Mouse (Mus musculus): ENCODE results near the gene Gm11084. TPM values are rescaled to one million over a fixed set of nuclear protein-coding genes. Genes with fewer than 3 reads are reported as not detected.

The Gm11084 gene
- total RNA-seq, 4 experiments from 2014 or later, result not detected

DNA sequence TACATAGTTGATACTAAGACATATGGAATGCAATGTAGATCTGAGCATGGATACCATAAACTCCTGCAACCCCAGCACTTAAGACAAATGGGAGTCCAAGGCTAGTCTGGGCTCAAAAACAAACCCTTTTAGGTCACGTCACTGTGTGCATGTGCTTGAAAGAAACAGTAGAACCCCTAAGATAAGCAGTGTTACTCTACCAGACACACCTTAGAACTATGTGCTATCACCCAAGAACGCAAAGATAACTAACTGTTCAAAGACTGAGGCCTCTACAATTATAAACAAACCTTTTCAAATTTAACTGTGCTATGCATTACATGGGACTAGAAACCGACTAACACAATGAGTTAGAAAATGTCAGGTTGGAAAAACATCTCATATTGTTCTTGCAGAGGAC lies 33.5 kb downstream of the Gm11084 start:
- no peak for DNase-seq (ENCODE audit: low spot score in 2 of 2)

DNA sequence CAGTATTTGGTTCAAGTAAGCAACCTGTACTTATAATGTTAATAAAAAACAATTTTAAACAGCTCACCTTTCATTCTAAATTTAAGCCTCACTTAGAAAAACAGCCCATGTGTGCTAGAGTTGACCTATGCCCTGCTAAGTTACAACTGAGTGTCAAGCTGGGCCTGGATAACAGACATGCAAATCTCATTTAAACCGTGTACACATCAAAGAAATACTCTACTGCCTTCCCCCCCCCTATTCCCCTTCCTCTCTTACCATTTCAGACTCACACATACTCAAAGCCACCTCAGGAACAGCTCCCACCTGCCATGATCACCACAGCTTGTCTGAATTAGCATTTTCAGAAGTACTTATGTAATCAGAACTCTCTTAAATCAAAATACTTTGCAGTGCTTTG lies 50.6 kb downstream of the Gm11084 start:
- no peak for DNase-seq (ENCODE audit: low spot score in 2 of 2)

DNA sequence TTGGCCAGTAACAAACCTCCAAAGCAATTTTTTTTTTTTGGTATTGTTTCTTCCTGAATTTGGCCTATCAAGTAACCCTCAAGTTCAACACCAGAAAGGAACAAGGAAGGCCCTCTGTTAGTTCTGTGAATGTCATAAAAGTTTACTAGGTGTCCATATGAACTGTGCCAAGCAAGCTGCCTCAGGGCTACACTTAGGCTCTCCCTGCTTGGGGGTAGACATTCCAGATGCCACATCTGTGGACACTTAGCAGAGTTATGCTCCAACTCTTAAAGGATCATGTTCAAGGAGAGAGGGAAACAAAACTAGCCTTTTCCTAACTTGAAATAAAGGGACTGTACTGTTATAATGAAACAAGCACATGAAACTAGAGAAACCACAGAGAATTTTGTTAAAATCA lies 54.3 kb downstream of the Gm11084 start:
- DNase-seq (ENCODE audit: low spot score in 2 of 2), result no peak

DNA sequence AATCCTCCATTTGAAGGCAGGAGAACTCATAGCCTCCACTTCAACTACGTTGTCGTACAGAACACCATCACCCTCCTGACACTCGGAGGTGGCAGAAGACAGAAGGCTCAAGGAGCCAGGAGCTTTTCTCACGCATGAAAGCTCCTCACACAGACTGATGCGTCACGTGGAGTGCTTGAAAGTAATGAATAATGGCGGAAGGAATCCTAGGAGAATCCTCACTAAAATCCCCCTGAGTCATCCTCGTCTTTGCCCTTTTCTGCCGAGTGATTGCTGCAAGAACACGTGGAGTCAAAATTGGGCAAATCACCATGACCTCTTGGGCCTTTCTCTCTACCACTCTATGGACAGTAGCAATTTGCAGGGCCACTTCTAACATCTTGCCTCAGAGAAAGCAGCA lies 61.5 kb downstream of the Gm11084 start:
- DNase-seq (ENCODE audit: low spot score in 2 of 2), result no peak

Small RNA genes within 50 kb of the gene (microRNA-seq; reads per million reads assigned to microRNA genes)
- 0 reads per million in 2 experiments for gene Gm25960

Other genes with a start within 250 kb of the Gm11084 start
- 10 to 100 TPM; 58.5 to 74.7 (median 68.0) TPM for gene Sp3, start 6.3 kb downstream of the Gm11084 start, total RNA-seq (2022)
- gene Ola1, start 232.2 kb upstream of the Gm11084 start, total RNA-seq (2022), result 100 to 1,000 TPM; 109 to 114 (median 110) TPM

Measured in layer of hippocampus, adult 8-10 months (tissue).